Mouse (Mus musculus) liver, embryonic 14.5 days (tissue): ENCODE measurements around the gene Tada2a.

Experiments used
- CTCF ChIP-seq: IDR thresholded peaks from 2 replicates; pipeline ENCODE4 v1.5.1; 2016; ENCODE audit warnings: antibody characterized with exemption, low read depth, control low read depth
- EP300 ChIP-seq: IDR thresholded peaks from 2 replicates; pipeline ENCODE4 v1.6.1; 2016; ENCODE audit warnings: antibody characterized with exemption, low read depth

GRCm38 (mm10) chr11:84136453-84136852 is 7.1 kb upstream of the Tada2a start:
- TF ChIP-seq CTCF, result no peak
- TF ChIP-seq EP300, result no peak
